Mouse (Mus musculus) liver, postnatal 0 days (tissue): ENCODE results near the gene U2af2. TPM values are rescaled to one million over a fixed set of nuclear protein-coding genes. Genes with fewer than 3 reads are reported as not detected.

Experiments used
- ATAC-seq: fragments of 200-750 bp; cut with Nextera tagmentation; 2 replicates; pipeline ENCODE4 v1.8.0; 2017; ENCODE audit warnings: mild to moderate bottlenecking, moderate library complexity
- DNase-seq: peaks from one replicate; pipeline ENCODE4 v3.0.0-alpha.2; 2016
- H3K27ac ChIP-seq: fragments of 300-500 bp; sonication (generic); 2 replicates; pipeline ENCODE4 v1.5.1; 2014; ENCODE audit warnings: antibody characterized with exemption, moderate library complexity, mild to moderate bottlenecking, low read depth
- H3K27me3 ChIP-seq: fragments of 300-500 bp; sonication (generic); 2 replicates; pipeline ENCODE4 v1.6.1; 2014; ENCODE audit warnings: low read length, control low read depth, mixed read lengths; ENCODE audit not compliant: insufficient read depth
- H3K36me3 ChIP-seq: fragments of 300-500 bp; sonication (generic); replicated peaks from 2 replicates; pipeline ENCODE4 v1.6.1; 2014; ENCODE audit warnings: mild to moderate bottlenecking, control low read depth, low read length, moderate library complexity, mixed read lengths; ENCODE audit not compliant: insufficient read depth
- H3K4me1 ChIP-seq: fragments of 300-500 bp; sonication (generic); 2 replicates; pipeline ENCODE4 v1.6.1; 2014; ENCODE audit warnings: antibody characterized with exemption, mild to moderate bottlenecking, control low read depth; ENCODE audit not compliant: insufficient read depth
- H3K4me2 ChIP-seq: fragments of 300-500 bp; sonication (generic); 2 replicates; pipeline ENCODE4 v1.6.1; 2014; ENCODE audit warnings: low read depth, mild to moderate bottlenecking, low read length, moderate library complexity, mixed read lengths
- H3K4me3 ChIP-seq: fragments of 300-500 bp; sonication (generic); 2 replicates; pipeline ENCODE4 v1.5.1; 2014; ENCODE audit warnings: low read depth, low read length
- H3K9ac ChIP-seq: fragments of 300-500 bp; sonication (generic); replicated peaks from 2 replicates; pipeline ENCODE4 v1.6.1; 2014; ENCODE audit warnings: mild to moderate bottlenecking, moderate library complexity
- H3K9me3 ChIP-seq: fragments of 300-500 bp; sonication (generic); 2 replicates; pipeline ENCODE4 v1.6.1; 2016; ENCODE audit warnings: mild to moderate bottlenecking, control low read depth, low read length, mixed read lengths
- CTCF ChIP-seq: sonication (generic); IDR thresholded peaks from 2 replicates; pipeline ENCODE4 v1.5.1; 2016; ENCODE audit warnings: antibody characterized with exemption, low read depth
- EP300 ChIP-seq: IDR thresholded peaks from 2 replicates; pipeline ENCODE4 v1.6.1; 2016; ENCODE audit warnings: antibody characterized with exemption, low read depth, mild to moderate bottlenecking
- WGBS: fragments of 180-500 bp; shearing (Covaris S2); extraction: QIAGEN DNeasy Blood & Tissue Kit; methylation state at CpG from one replicate; pipeline ENCODE4 v1.1.7; 2014; ENCODE audit not compliant: insufficient replicate concordance; 5-methylcytosine and 5-hydroxymethylcytosine counted together
- polyA plus RNA-seq: library from polyadenylated mRNA; unstranded; fragments of >200 nt; fragmentation: Nextera tagmentation; extraction: Ambion mirVana; gene quantifications from 2 replicates; pipeline ENCODE4 v1.2.1, GENCODE M21; 2015

U2af2 gene
- polyA plus RNA-seq, 1 experiment from 2014 or later: 36.8 TPM

- H3K4me3 ChIP-seq: no peak overlapping the region
- no peak overlapping the region for H3K4me2 ChIP-seq
- TF ChIP-seq CTCF (no peak), EP300 (no peak)
- no peaks in the 10 kb centered on the region for H3K27me3 ChIP-seq
- DNase-seq (no peak), ATAC-seq (no peak)
- H3K27ac ChIP-seq: no peak overlapping the region
- no peaks in the 10 kb centered on the region for H3K36me3 ChIP-seq
- H3K9me3 ChIP-seq: no peaks in the 10 kb centered on the region
- no peaks in the 10 kb centered on the region for H3K4me1 ChIP-seq
- WGBS: 42% methylated on average over 2 of the region's 2 CpGs
- H3K9ac ChIP-seq: no peak overlapping the region
Observed at GRCm38 (mm10) chr7:5044981-5045380, 17.0 kb upstream of the U2af2 start.

- DNase-seq: no peak
- ATAC-seq: no peak
Observed at GRCm38 (mm10) chr7:5046112-5046511, 15.8 kb upstream of the U2af2 start.

GRCm38 (mm10) chr7:5047313-5047712 is 14.6 kb upstream of the U2af2 start:
- H3K27me3 ChIP-seq: peaks cover 19% of the 10 kb centered on the region
- no peaks in the 10 kb centered on the region for H3K36me3 ChIP-seq
- H3K4me2 ChIP-seq: no peak overlapping the region
- DNase-seq (no peak), ATAC-seq (no peak)
- TF ChIP-seq CTCF (peak; percentile 61), EP300 (no peak)
- H3K4me1 ChIP-seq: peaks cover 10% of the 10 kb centered on the region
- H3K4me3 ChIP-seq: no peak overlapping the region
- H3K9me3 ChIP-seq: no peaks in the 10 kb centered on the region
- H3K9ac ChIP-seq: no peak overlapping the region
- WGBS: 12% methylated on average over 2 of the region's 2 CpGs
- no peak overlapping the region for H3K27ac ChIP-seq

More at GRCm38 (mm10) chr7:5046112-5046511, 15.8 kb upstream of the U2af2 start:
- Histone ChIP-seq H3K4me1 (peaks cover 4% of the 10 kb centered on the region), H3K27ac (no peak overlapping the region), H3K9me3 (no peaks in the 10 kb centered on the region), H3K27me3 (peaks cover 7% of the 10 kb centered on the region; the same call in 1 of the 2 replicates), H3K36me3 (no peaks in the 10 kb centered on the region), H3K9ac (no peak overlapping the region), H3K4me2 (no peak overlapping the region), H3K4me3 (no peak overlapping the region)
- 60% methylated on average over 2 of the region's 2 CpGs for WGBS
- peak; percentile 36; the same call in 1 of the 2 replicates for TF ChIP-seq CTCF
- TF ChIP-seq EP300: no peak

- H3K36me3 ChIP-seq: no peaks in the 10 kb centered on the region
- H3K27me3 ChIP-seq: peaks cover 61% of the 10 kb centered on the region
- H3K9ac ChIP-seq: peak within 1 kb of the TSS; percentile 77
- ATAC-seq (peak; percentile 88), DNase-seq (peak; percentile 70)
- H3K4me3 ChIP-seq: peak within 1 kb of the TSS; percentile 68
- peak within 1 kb of the TSS; percentile 51; the same call in 1 of the 2 replicates for H3K27ac ChIP-seq
- peaks cover 20% of the 10 kb centered on the region for H3K4me1 ChIP-seq
- WGBS: under 1% methylated on average over 65 of the region's 65 CpGs
- H3K4me2 ChIP-seq: peak within 1 kb of the TSS; percentile 81
- TF ChIP-seq CTCF (no peak), EP300 (no peak)
- H3K9me3 ChIP-seq: no peaks in the 10 kb centered on the region
Observed at GRCm38 (mm10) chr7:5051193-5052192, 10.4 kb upstream of the U2af2 start, which contains the start of gene Zfp580. Gene Zfp580 (plus strand): TSS chr7:5051538.

- WGBS: 6% methylated on average over 12 of the region's 12 CpGs
Observed at GRCm38 (mm10) chr7:5052438-5052837, 9.5 kb upstream of the U2af2 start.

GRCm38 (mm10) chr7:5052931-5053343 is 9.0 kb upstream of the U2af2 start:
- peaks cover 74% of the 10 kb centered on the region for H3K27me3 ChIP-seq
- no peak for ATAC-seq
- peaks cover 25% of the 10 kb centered on the region for H3K4me1 ChIP-seq
- no peaks in the 10 kb centered on the region for H3K36me3 ChIP-seq
- peak overlapping the region; percentile 21 for H3K4me3 ChIP-seq
- no peak for DNase-seq
- H3K27ac ChIP-seq: no peak overlapping the region
- no peaks in the 10 kb centered on the region for H3K9me3 ChIP-seq
- WGBS: 4% methylated on average over 38 of the region's 45 CpGs
- 0 out of 2 replicates have a peak overlapping the region, but pooled peaks have one; percentile 13 for H3K9ac ChIP-seq
- H3K4me2 ChIP-seq: peak overlapping the region; percentile 81
- TF ChIP-seq EP300 (no peak), CTCF (no peak)

More at GRCm38 (mm10) chr7:5052438-5052837, 9.5 kb upstream of the U2af2 start:
- TF ChIP-seq CTCF (no peak), EP300 (no peak)
- ATAC-seq (no peak), DNase-seq (no peak)
- peak overlapping the region; percentile 68 for H3K4me3 ChIP-seq
- no peak overlapping the region for H3K27ac ChIP-seq
- H3K36me3 ChIP-seq: no peaks in the 10 kb centered on the region
- H3K9me3 ChIP-seq: no peaks in the 10 kb centered on the region
- 0 out of 2 replicates have a peak overlapping the region, but pooled peaks have one; percentile 13 for H3K9ac ChIP-seq
- peaks cover 70% of the 10 kb centered on the region for H3K27me3 ChIP-seq
- peak overlapping the region; percentile 81 for H3K4me2 ChIP-seq
- peaks cover 25% of the 10 kb centered on the region for H3K4me1 ChIP-seq
